Mouse (Mus musculus) ES-CJ7 (cell line): ENCODE data around the gene Fem1a.

Experiments used
- DNase-seq: peaks from one replicate; pipeline ENCODE4 v3.0.0; 2011; ENCODE audit warnings: low read depth, low spot score

The Fem1a gene

GRCm38 (mm10) chr17:56256239-56256881 lies at the start of gene Fem1a:
TSS of gene Fem1a (plus strand) at chr17:56256810.
- DNase-seq = peak; percentile 99

- no peak for DNase-seq
Measured at GRCm38 (mm10) chr17:56206986-56207674, 49.5 kb upstream of the Fem1a start.

DNA sequence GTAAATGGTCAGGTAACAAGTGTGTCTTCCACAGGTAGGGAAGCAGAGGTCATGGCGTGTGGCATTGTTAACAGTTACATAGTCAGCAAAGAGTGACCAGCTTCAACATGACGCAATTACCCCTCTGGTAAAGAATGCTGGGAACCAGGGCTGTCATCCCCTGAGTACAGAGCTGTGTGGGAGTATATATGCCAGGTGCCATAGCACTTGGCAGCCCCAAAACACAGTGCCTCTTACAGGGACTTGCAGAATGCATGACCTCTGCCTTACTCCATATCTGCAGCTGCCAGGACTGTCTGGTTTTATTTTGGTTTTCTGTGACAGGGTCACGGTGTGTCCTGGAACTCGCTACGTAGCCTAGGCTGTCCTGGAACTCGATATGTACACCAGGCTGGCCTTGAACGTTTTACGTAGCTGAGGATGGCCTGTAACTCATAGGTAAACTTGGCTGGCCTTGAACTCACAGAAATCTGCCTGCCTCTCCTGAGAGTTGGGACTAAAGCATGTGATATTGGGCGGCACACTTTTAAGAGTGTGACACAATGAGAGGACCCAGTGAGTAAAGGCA lies 48.6 kb upstream of the Fem1a start:
- no peak for DNase-seq

- no peak for DNase-seq
Measured at GRCm38 (mm10) chr17:56208821-56209220, 47.8 kb upstream of the Fem1a start.

- DNase-seq = no peak
Measured at GRCm38 (mm10) chr17:56211090-56211489, 45.5 kb upstream of the Fem1a start.

DNA sequence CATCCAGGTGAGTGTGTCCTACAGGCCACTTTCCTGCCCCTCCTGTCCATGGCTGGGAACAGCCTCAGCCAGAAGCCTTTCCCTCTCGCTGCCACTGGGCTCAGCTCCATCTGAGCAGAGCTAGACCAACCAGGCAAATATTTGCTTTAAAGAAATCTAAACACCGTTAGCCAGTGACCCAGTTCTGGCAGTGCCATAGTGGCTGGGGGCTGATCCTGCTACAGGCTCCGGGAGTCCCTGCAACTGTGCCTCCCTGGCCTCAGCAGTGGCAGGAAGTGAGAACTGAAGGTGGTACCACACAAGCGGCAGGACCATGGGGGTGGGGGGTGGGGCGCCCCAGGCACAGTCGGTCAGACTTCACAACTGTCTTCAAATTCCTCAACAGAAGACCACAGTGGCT lies 43.9 kb upstream of the Fem1a start:
- no peak for DNase-seq

DNA sequence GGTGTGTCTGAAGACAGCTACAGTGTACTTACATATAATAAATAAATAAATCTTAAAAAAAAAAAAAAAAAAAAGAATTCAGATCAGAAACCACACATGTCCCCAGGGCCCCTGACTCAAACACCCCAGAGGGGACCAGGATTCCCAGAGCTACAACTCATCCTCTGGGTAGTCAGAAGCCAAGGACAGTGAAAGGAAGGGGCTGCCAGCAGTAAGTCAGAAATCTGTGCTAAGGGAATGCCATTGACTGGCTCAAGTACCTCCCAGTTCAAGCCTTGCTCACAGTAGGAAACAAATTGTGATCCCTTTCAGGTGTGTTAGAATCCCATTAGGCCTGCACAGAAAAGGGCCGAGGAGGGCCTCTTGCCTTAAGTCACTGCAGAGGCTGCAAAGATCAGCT lies 42.4 kb upstream of the Fem1a start:
- no peak for DNase-seq

GRCm38 (mm10) chr17:56217670-56218069 lies 38.9 kb upstream of the Fem1a start:
- DNase-seq = no peak

DNA sequence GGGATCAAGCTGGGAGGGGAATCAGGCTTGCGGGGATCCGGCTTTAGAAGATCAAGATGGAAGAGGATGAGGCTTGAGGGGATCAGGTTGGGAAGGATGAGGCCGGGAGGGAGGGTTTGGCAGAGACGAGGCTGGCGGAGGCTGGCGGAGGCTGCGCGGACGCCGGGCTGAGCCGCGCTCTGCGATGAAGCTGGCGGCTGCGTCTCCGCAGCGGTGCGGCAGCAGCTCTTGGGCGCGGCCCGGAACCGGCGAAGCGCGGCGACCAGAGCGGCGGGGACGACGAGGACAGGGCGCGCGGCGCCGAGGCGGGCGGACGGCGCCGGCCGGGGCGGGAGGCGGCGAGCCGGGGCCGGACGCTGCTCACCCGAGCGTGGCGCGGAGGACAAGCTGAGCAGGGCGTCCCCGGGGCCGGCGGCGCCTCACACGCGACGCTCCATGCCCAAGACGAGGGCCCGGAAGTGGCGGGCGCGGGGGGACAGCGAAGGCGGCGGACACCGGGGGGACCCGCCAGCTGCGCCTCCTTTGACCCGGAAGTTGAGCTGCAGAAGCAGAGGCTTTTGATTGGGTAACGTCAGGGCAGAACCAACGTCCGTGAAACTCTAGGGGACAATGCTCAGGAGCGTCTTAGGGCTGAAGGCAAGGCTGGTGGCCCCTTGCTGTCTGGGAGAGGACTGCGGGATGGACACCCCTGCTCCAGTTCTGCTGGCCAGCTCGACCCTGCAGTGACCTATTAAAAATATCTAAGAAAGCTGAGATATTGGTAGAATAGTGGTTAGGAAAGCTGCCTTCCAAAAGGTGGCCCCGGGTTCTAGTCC lies 38.0 kb upstream of the Fem1a start, which contains the start of gene Dpp9:
Dpp9 (minus strand) TSS at position 529 of the 815 bp plus-strand sequence.
- DNase-seq = peak; percentile 97

DNA sequence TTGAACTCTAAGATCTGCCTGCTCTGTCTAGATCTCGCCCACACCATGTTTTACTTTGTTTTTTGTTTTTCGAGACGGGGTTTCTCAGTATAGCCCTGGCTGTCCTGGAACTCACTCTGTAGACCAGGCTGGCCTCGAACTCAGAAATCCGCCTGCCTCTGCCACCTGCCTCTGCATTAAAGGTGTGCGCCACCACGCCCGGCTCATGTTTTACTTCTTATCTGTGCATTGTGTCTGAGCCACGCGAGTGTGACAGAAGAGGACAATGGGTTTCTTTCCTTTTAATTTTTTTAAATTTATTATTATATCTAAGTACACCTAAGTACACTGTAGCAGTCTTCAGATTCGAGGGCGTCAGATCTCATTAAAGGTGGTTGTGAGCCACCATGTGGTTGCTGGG lies 37.4 kb upstream of the Fem1a start:
- DNase-seq = no peak

GRCm38 (mm10) chr17:56219805-56220204 lies 36.8 kb upstream of the Fem1a start:
- DNase-seq = no peak

GRCm38 (mm10) chr17:56224916-56225315 lies 31.7 kb upstream of the Fem1a start:
- DNase-seq = peak; percentile 86

DNA sequence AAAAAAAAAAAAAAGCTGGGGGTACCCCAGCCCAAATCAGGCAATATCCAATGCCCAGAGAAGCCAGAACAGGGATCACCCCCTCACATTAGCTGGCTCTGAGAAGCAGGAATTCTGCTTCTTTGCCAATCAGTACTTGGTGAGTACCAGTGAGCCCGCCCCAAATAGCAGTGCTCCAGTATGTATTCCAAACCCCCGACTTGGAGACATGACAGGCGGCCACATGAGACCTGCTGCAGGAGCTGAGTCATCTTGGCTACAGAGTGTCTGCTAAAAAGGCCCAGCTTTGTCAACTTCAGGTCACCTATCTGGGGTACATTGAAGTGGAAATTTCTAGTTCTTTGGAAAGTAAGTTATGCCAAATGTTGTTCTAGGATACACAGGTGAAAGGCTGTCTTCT lies 30.0 kb upstream of the Fem1a start:
- DNase-seq = no peak

GRCm38 (mm10) chr17:56229943-56230342 lies 26.7 kb upstream of the Fem1a start:
- no peak for DNase-seq

DNA sequence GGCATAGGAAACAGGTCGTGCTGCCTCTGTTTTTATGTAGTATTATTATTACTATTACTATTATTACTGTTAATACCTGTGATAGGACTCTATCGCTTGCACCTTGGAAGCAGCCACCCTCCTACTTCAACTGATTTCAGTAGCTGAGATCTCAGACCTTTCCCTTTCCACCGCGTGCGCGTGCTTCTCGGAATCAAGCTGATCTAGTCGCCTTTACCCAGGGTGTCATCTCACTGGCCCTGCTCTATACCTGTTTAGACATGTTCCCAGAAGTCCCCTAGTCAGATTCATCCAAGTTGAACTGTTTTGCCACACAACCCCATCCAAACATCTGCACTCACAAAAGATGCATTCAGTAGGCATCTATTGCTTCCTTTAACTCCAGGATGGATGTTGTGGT lies 23.2 kb upstream of the Fem1a start:
- DNase-seq = no peak

DNA sequence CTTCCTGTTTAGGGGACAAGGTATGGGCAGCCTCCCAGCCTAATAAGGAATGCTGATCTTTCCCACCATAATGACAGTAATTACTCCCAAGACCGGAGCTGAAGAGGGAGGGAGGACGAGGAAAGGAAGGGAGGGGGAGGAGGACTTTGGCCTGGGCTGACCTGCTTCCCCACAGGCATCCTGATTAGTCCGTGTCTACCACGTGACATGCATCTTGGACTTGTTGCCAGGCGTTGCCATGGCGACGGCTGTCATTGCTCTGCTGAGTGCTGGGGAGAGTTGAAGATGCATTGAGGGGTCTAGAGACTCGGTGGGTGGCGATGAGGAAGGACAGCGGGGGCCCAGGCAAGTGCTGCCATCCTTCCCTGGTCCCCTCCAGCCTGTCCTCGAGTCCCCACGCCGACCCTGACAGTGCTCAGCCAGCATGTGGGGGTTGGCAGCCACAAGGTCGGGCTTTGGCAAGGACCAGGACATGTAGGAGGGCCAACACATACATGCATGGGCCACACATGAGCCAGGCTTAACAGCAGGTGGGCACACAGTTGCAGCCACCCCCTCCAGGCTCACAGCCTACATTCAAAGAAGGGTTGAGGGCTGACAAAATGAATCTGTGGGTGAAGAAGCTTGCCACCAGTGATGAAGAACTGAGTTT lies 22.7 kb upstream of the Fem1a start:
- DNase-seq = peak; percentile 91

GRCm38 (mm10) chr17:56241541-56242401 lies 14.8 kb upstream of the Fem1a start:
- peak; percentile 92 for DNase-seq

- no peak for DNase-seq
Measured at GRCm38 (mm10) chr17:56245608-56246007, 11.0 kb upstream of the Fem1a start.

DNA sequence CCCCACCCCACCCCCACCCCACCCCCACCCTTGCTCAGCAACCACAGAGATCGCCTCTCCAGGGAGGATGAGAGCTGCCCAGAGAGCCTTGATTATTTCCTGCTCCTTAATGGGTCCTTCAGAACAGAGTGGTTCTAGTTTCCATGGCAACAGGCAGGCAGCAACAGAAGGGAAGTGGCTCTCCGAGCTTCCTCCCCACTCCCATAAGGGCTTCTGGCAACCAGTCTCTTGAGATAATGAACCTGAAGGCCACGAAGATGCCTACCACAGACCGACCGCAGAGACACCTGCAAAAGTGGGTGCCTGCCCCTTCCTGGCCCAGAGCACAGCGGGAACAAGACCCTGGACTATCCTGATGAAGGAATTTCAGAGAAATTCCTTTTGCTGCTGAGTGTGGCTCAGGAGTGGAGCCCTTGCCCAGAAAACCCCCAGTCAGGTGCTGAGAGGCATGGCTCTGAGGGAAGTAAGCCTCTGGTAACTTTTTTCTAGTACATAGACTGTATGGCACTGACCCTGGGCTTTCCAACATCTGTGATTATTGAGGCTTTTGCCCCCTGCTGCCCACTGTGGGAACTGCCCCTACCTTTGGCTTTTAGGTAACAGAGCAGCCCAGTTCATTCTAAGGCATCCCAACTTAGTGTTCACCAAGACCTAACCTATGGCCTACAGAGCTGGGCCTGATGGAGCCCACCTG lies 5.3 kb upstream of the Fem1a start:
- peak; percentile 81 for DNase-seq

DNA sequence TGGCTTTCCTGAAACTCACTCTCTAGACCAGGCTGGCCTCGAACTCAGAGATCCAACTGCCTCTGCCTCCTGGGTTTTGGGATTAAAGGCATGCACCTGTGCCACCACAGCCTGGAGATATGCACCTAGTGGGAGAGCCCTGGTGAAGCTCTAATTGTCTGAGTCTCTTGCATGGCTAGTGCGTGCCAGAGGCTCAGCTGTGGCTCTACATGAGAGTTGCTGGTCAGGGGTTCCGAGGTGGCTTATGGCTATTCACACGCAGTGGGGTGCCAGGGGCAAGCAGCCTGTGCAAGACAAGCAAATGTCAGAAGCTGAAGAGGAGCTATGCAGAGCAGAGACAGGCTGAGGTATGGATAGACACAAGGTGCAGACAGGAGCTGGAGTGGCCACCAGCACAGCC lies 1.9 kb upstream of the Fem1a start:
- DNase-seq = no peak
